Mouse (Mus musculus): ENCODE data around the gene Sp6.

DNA sequence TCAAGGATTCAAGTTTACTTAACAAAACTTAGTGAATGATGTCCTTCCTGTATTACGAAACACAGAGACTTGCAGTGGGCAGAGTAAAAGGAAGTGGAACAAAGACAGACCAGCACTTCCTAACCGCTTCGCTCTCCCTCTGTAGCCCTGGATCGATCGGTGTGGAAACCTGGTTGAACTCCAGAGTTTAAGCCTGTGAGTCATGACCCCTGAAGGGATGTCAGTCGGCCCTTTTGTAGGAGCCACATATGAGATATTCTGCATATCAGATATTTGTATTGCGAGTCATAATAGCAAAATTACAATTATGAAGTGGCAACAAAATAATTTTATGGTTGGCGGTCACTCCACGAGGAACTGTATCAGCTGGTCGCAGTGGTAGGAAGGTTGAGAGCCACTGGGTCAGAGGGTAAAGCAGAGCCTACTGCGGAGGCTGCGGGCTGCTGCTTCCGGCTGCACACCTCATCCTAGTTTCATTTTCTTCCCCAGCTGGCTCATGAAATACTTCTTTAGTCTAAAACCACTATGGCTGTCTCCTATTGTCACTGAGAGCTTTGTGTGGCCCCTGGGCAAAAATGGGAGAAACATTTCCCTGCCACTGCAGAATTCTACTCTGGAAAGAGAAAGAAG is 46.2 kb upstream of the Sp6 start:
- TF ChIP-seq CTCF (IDR thresholded peaks at IDR 0.05; ENCODE audit: low read depth, low read length) (no peak), POLR2A (IDR thresholded peaks at IDR 0.05; ENCODE audit: extremely low read depth, insufficient read depth, low read length) (no peak)
